Mouse (Mus musculus) MEL (cell line): ENCODE data around the gene Stum. TPM values are rescaled to one million over a fixed set of nuclear protein-coding genes. Genes with fewer than 3 reads are reported as not detected.

Source experiments
- DNase-seq: peaks from one replicate; pipeline ENCODE4 v3.0.0; 2011; ENCODE audit warnings: low read depth, low spot score
- H3K27ac ChIP-seq: 2 replicates; pipeline ENCODE4 v1.5.1; 2012; ENCODE audit warnings: low read depth, mild to moderate bottlenecking, control low read depth, low read length, moderate library complexity; ENCODE audit not compliant: control insufficient read depth
- H3K27me3 ChIP-seq, 2 experiments: fragments of 150-350 bp in 1 of 2; sonication (generic) in 1 of 2; 2 replicates each; pipeline ENCODE4 v1.6.1; 2012; ENCODE audit warnings: low read length in 2 of 2, mild to moderate bottlenecking in 2 of 2, improper control_type of control experiment in 1 of 2, moderate library complexity in 1 of 2; ENCODE audit not compliant: insufficient read depth in 2 of 2, control insufficient read depth in 1 of 2
- H3K36me3 ChIP-seq, 2 experiments: 2 replicates each; pipeline ENCODE4 v1.6.1; 2012 to 2014; ENCODE audit warnings: low read length in 2 of 2, improper control_type of control experiment in 1 of 2, inconsistent platforms in 1 of 2, mild to moderate bottlenecking in 1 of 2; ENCODE audit not compliant: insufficient read depth in 2 of 2, control insufficient read depth in 1 of 2
- H3K4me1 ChIP-seq, 2 experiments: fragments of 150-350 bp in 1 of 2; sonication (generic) in 1 of 2; 2 replicates each; pipeline ENCODE4 v1.6.1; 2012; ENCODE audit warnings: low read length in 2 of 2, improper control_type of control experiment in 1 of 2, mild to moderate bottlenecking in 1 of 2; ENCODE audit not compliant: insufficient read depth in 2 of 2, control insufficient read depth in 1 of 2
- H3K4me3 ChIP-seq, 2 experiments: fragments of 150-350 bp in 1 of 2; sonication (generic) in 1 of 2; 2 replicates each; pipeline ENCODE4 v1.5.1; 2012; ENCODE audit warnings: low read depth in 2 of 2, low read length in 2 of 2, mild to moderate bottlenecking in 2 of 2, moderate library complexity in 2 of 2, control low read depth in 1 of 2, improper control_type of control experiment in 1 of 2; ENCODE audit not compliant: control insufficient read depth in 1 of 2, insufficient read depth in 1 of 2
- H3K79me2 ChIP-seq: 2 replicates; pipeline ENCODE4 v1.6.1; 2012; ENCODE audit warnings: mild to moderate bottlenecking, low read length, moderate library complexity; ENCODE audit not compliant: control insufficient read depth, poor library complexity, insufficient read depth
- H3K9ac ChIP-seq: 2 replicates; pipeline ENCODE4 v1.6.1; 2012; ENCODE audit warnings: low read depth, mild to moderate bottlenecking, control low read depth, low read length, moderate library complexity; ENCODE audit not compliant: control insufficient read depth, poor library complexity, severe bottlenecking
- H3K9me3 ChIP-seq: fragments of 150-350 bp; sonication (generic); replicated peaks from 2 replicates; pipeline ENCODE4 v1.6.1; 2012; ENCODE audit warnings: mild to moderate bottlenecking, low read length, improper control_type of control experiment, moderate library complexity; ENCODE audit not compliant: insufficient read depth
- BHLHE40 ChIP-seq: IDR thresholded peaks from 2 replicates; pipeline ENCODE4 v1.6.1; 2012; ENCODE audit warnings: low read depth, mild to moderate bottlenecking, inconsistent platforms, low read length, improper control_type of control experiment, borderline replicate concordance
- CTCF ChIP-seq, 3 experiments: IDR thresholded peaks in 2 of 3; conservative IDR thresholded peaks in 1 of 3; 2 replicates each; pipeline ENCODE4 v1.5.1; 2011 to 2012; ENCODE audit warnings: low read length in 3 of 3, low read depth in 2 of 3, mild to moderate bottlenecking in 2 of 3, improper control_type of control experiment in 1 of 3, inconsistent platforms in 1 of 3, mixed read lengths in 1 of 3, moderate library complexity in 1 of 3; ENCODE audit not compliant: control insufficient read depth in 1 of 3, insufficient read depth in 1 of 3, poor library complexity in 1 of 3, severe bottlenecking in 1 of 3
- EP300 ChIP-seq, 2 experiments: IDR thresholded peaks; 2 replicates each; pipeline ENCODE4 v1.6.1; 2011; ENCODE audit warnings: improper control_type of control experiment in 2 of 2, low read length in 2 of 2, low read depth in 1 of 2, mild to moderate bottlenecking in 1 of 2
- GABPA ChIP-seq: IDR thresholded peaks from 2 replicates; pipeline ENCODE4 v1.6.1; 2012; ENCODE audit warnings: low read depth, mild to moderate bottlenecking, inconsistent platforms, low read length, improper control_type of control experiment, moderate library complexity
- HCFC1 ChIP-seq: IDR thresholded peaks from 2 replicates; pipeline ENCODE4 v1.6.1; 2012; ENCODE audit warnings: low read depth, mild to moderate bottlenecking, inconsistent platforms, low read length, improper control_type of control experiment, moderate library complexity
- JUND ChIP-seq: IDR thresholded peaks from 2 replicates; pipeline ENCODE4 v1.6.1; 2011; ENCODE audit warnings: low read depth, mild to moderate bottlenecking, improper control_type of control experiment, low read length
- MAFK ChIP-seq: IDR thresholded peaks from 2 replicates; pipeline ENCODE4 v1.6.1; 2011; ENCODE audit warnings: low read depth, mild to moderate bottlenecking, low read length, improper control_type of control experiment, borderline replicate concordance
- MAZ ChIP-seq: IDR thresholded peaks from 2 replicates; pipeline ENCODE4 v1.6.1; 2012; ENCODE audit warnings: low read depth, mild to moderate bottlenecking, inconsistent platforms, low read length, improper control_type of control experiment
- MEF2A ChIP-seq: IDR thresholded peaks from 2 replicates; pipeline ENCODE4 v1.6.1; 2014; ENCODE audit warnings: low read depth, mild to moderate bottlenecking, inconsistent platforms, low read length, improper control_type of control experiment; ENCODE audit not compliant: poor library complexity, insufficient replicate concordance, severe bottlenecking; ENCODE audit errors: extremely low read depth
- MXI1 ChIP-seq: IDR thresholded peaks from 2 replicates; pipeline ENCODE4 v1.6.1; 2011; ENCODE audit warnings: mild to moderate bottlenecking, low read depth, low read length, improper control_type of control experiment
- MYB ChIP-seq: IDR thresholded peaks from 2 replicates; pipeline ENCODE4 v1.6.1; 2011; ENCODE audit warnings: mild to moderate bottlenecking, low read depth, low read length, improper control_type of control experiment
- MYC ChIP-seq: IDR thresholded peaks from 2 replicates; pipeline ENCODE4 v1.6.1; 2011; ENCODE audit warnings: low read depth, mild to moderate bottlenecking, low read length, improper control_type of control experiment, moderate library complexity
- NELFE ChIP-seq: IDR thresholded peaks from 2 replicates; pipeline ENCODE4 v1.6.1; 2011; ENCODE audit warnings: low read depth, low read length, improper control_type of control experiment
- POLR2AphosphoS2 ChIP-seq: IDR thresholded peaks from 2 replicates; pipeline ENCODE4 v1.6.1; 2011; ENCODE audit warnings: low read length, improper control_type of control experiment
- POLR2AphosphoS5 ChIP-seq: IDR thresholded peaks from 2 replicates; pipeline ENCODE4 v1.6.1; 2012; ENCODE audit warnings: low read depth, borderline replicate concordance, mild to moderate bottlenecking, inconsistent platforms, low read length, moderate library complexity, mixed read lengths
- RAD21 ChIP-seq: IDR thresholded peaks from 2 replicates; pipeline ENCODE4 v1.6.1; 2011; ENCODE audit warnings: mild to moderate bottlenecking, low read depth, low read length, improper control_type of control experiment
- RCOR1 ChIP-seq: IDR thresholded peaks from 2 replicates; pipeline ENCODE4 v1.6.1; 2012; ENCODE audit warnings: low read depth, mild to moderate bottlenecking, inconsistent platforms, low read length, improper control_type of control experiment
- SMC3 ChIP-seq: IDR thresholded peaks from 2 replicates; pipeline ENCODE4 v1.6.1; 2011; ENCODE audit warnings: low read depth, low read length, improper control_type of control experiment
- TAL1 ChIP-seq: IDR thresholded peaks from 2 replicates; pipeline ENCODE4 v1.6.1; 2012; ENCODE audit warnings: mild to moderate bottlenecking, inconsistent platforms, low read length, moderate library complexity, mixed read lengths
- TBP ChIP-seq: IDR thresholded peaks from 2 replicates; pipeline ENCODE4 v1.8.0; 2011; ENCODE audit warnings: low read depth, low read length, improper control_type of control experiment
- UBTF ChIP-seq: IDR thresholded peaks from 2 replicates; pipeline ENCODE4 v1.6.1; 2012; ENCODE audit warnings: low read depth, mild to moderate bottlenecking, inconsistent platforms, low read length, improper control_type of control experiment, moderate library complexity, borderline replicate concordance; ENCODE audit not compliant: insufficient read depth
- USF1 ChIP-seq: IDR thresholded peaks from 2 replicates; pipeline ENCODE4 v1.6.1; 2014; ENCODE audit warnings: low read depth, mild to moderate bottlenecking, inconsistent platforms, low read length, improper control_type of control experiment, moderate library complexity
- ZC3H11A ChIP-seq: IDR thresholded peaks from 2 replicates; pipeline ENCODE4 v1.6.1; 2012; ENCODE audit warnings: low read depth, mild to moderate bottlenecking, inconsistent platforms, low read length, improper control_type of control experiment
- ZNF384 ChIP-seq: IDR thresholded peaks from 2 replicates; pipeline ENCODE4 v1.6.1; 2012; ENCODE audit warnings: low read depth, mild to moderate bottlenecking, inconsistent platforms, low read length, improper control_type of control experiment
- polyA plus RNA-seq, 2 experiments: library from polyadenylated mRNA; stranded (reverse) in 1 of 2; unstranded in 1 of 2; fragments of >175 nt in 1 of 2; fragments of >200 nt in 1 of 2; gene quantifications; 2 replicates each; pipeline versions ENCODE4 v1.2.1 to v1.2.4; 2012; ENCODE audit warnings: low replicate concordance in 2 of 2, low read depth in 1 of 2; ENCODE audit not compliant: insufficient read length in 2 of 2, insufficient read depth in 1 of 2, missing spikeins in 1 of 2
- total RNA-seq: library from RNA; depleted of rRNA; stranded (reverse); fragments of 300-350 nt; gene quantifications from 2 replicates; pipeline ENCODE4 v1.2.3, GENCODE M21; 2012

Gene Stum
- total and polyA plus RNA-seq, 3 experiments = not detected

- Histone ChIP-seq H3K27ac (no peak overlapping the region), H3K9me3 (no peaks in the 10 kb centered on the region), H3K4me3 (no peak overlapping the region), H3K79me2 (no peaks in the 10 kb centered on the region), H3K36me3 (no peaks in the 10 kb centered on the region), H3K9ac (no peak overlapping the region), H3K27me3 (no peaks in the 10 kb centered on the region), H3K4me1 (no peaks in the 10 kb centered on the region)
- TF ChIP-seq RAD21 (peak; percentile 81), ZC3H11A (peak; percentile 95), EP300 (IDR thresholded peaks at IDR 0.05; ENCODE audit: low read depth in 1 of 2, low read length in 2 of 2) (no peak), RCOR1 (no peak), POLR2AphosphoS5 (no peak), USF1 (no peak), MEF2A (no peak), UBTF (no peak), NELFE (no peak), TAL1 (no peak), BHLHE40 (0 out of 2 replicates have a peak, but pooled peaks have one; percentile 25), MAFK (no peak), MYB (no peak), JUND (no peak), SMC3 (peak; percentile 99), TBP (no peak), CTCF (IDR thresholded peaks at IDR 0.05 in 2 of 3, conservative IDR thresholded peaks at IDR 0.05 in 1 of 3; ENCODE audit: control insufficient read depth in 1 of 3, insufficient read depth in 1 of 3, low read depth in 2 of 3, low read length in 3 of 3, poor library complexity in 1 of 3, severe bottlenecking in 1 of 3) (peak; percentile 53 to 91 (median 86)), MAZ (0 out of 2 replicates have a peak, but pooled peaks have one; percentile 63), HCFC1 (no peak), GABPA (no peak), ZNF384 (no peak), MYC (no peak), MXI1 (no peak), POLR2AphosphoS2 (no peak)
- peak; percentile 65 for DNase-seq
Observed at GRCm38 (mm10) chr1:180407171-180407671, 76.1 kb downstream of the Stum start.
